Mouse (Mus musculus): ENCODE data around the gene Cyp4f17. TPM values are rescaled to one million over a fixed set of nuclear protein-coding genes. Genes with fewer than 3 reads are reported as not detected.

The Cyp4f17 gene
- polyA plus RNA-seq (2012; rRNA removed): 7.8 and 16.8 TPM in 2 replicates

DNA sequence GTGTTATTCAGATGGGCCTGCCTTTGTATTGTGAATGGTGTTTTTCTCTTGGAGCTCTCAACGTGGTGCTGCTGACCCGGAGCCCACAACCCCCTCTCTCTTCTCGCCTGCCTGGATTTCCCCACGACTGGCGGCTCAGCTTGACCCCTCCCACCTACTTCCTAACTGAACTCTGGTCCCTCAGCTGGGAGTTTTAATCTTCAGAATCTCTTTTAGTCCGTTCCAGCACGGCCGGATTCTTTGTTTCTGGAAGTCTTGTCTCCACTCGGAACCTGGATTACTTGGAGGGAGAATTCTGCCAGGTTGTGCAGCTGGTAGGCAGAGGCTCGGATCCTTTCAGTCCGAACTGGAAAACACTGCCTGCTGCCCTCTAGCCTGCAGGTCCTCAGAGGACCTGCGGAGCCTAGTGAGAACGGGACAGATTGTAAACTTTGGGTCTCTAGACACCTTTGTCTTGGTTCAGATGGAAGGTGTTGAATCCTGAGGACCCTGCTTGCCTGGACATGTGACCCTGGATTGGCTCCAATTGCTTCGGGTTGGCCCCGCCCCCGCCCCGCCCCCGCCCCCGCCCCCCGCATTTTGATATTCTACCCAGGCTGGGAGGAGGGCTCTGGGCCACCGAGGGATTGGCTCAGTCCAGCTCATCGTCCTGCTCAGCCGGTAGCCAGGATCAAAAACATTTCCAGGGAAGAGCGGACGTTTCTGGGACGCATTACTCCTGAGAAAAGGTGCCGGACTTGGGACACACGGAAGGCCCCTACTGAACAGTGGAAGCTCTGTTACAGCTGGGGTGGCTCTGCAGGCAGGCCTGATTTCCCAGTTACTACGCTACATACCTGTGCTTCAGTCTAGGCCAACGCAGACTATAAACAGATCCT is at the start of gene Cyp4f17:
Cyp4f17 (plus strand) TSS at position 200 of the 878 bp plus-strand sequence.
- TF ChIP-seq POLR2A (IDR thresholded peaks at IDR 0.05; ENCODE audit: borderline replicate concordance, extremely low read depth, low read depth, low read length) (peak; percentile 58; the same call in 1 of the 2 replicates), CTCF (IDR thresholded peaks at IDR 0.05; ENCODE audit: insufficient read depth, low read length) (no peak)
- DNase-seq: peak; percentile 56
- Histone ChIP-seq H3K4me1 (ENCODE audit: control insufficient read depth, insufficient read depth, low read length) (peaks cover 6% of the 10 kb centered on the region; the same call in 1 of the 2 replicates), H3K4me3 (replicated peaks; ENCODE audit: extremely low read depth, low read depth, low read length) (peak within 1 kb of the TSS; percentile 74)
- WGBS: 2% methylated on average over 30 of the region's 30 CpGs

- WGBS: 57% methylated on average over 7 of the region's 7 CpGs
Observed at GRCm38 (mm10) chr17:32468494-32468893, 37.4 kb upstream of the Cyp4f17 start.

GRCm38 (mm10) chr17:32470795-32471194 is 35.1 kb upstream of the Cyp4f17 start:
- TF ChIP-seq CTCF (IDR thresholded peaks at IDR 0.05; ENCODE audit: insufficient read depth, low read length) (no peak), POLR2A (IDR thresholded peaks at IDR 0.05; ENCODE audit: borderline replicate concordance, extremely low read depth, low read depth, low read length) (no peak)
- no peak overlapping the region for H3K4me3 ChIP-seq (replicated peaks; ENCODE audit: extremely low read depth, low read depth, low read length)
- WGBS: 71% methylated on average over 4 of the region's 4 CpGs
- H3K4me1 ChIP-seq (ENCODE audit: control insufficient read depth, insufficient read depth, low read length): no peaks in the 10 kb centered on the region
- no peak for DNase-seq

More at GRCm38 (mm10) chr17:32468494-32468893, 37.4 kb upstream of the Cyp4f17 start:
- H3K4me3 ChIP-seq (replicated peaks; ENCODE audit: extremely low read depth, low read depth, low read length): no peak overlapping the region
- H3K4me1 ChIP-seq (ENCODE audit: control insufficient read depth, insufficient read depth, low read length): no peaks in the 10 kb centered on the region
- no peak for TF ChIP-seq CTCF (IDR thresholded peaks at IDR 0.05; ENCODE audit: insufficient read depth, low read length)
- no peak for TF ChIP-seq POLR2A (IDR thresholded peaks at IDR 0.05; ENCODE audit: borderline replicate concordance, extremely low read depth, low read depth, low read length)
- no peak for DNase-seq

DNA sequence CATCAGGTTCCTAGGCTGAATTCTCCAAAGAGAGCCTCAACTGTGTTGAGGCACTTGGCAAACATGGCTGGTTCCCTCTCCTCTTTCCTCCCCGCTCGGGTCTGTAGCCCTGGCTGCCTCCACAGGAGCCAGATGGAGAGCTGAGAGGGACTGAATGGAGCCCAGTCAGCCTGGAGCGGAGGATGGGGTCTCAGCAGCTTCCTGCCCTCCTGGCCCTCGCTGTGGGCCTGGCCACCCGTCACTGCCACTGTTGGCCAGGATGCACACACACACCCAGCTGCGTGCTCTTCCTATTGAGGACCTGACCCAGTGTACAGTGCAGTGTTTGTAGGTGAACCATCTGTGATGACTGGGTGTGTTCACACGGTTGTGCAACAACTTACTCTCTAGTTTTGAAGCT is 33.7 kb upstream of the Cyp4f17 start:
- no peak overlapping the region for H3K4me3 ChIP-seq (replicated peaks; ENCODE audit: extremely low read depth, low read depth, low read length)
- TF ChIP-seq CTCF (IDR thresholded peaks at IDR 0.05; ENCODE audit: insufficient read depth, low read length) (no peak), POLR2A (IDR thresholded peaks at IDR 0.05; ENCODE audit: borderline replicate concordance, extremely low read depth, low read depth, low read length) (no peak)
- WGBS: 40% methylated on average over 7 of the region's 7 CpGs
- no peak for DNase-seq
- H3K4me1 ChIP-seq (ENCODE audit: control insufficient read depth, insufficient read depth, low read length): no peaks in the 10 kb centered on the region

DNA sequence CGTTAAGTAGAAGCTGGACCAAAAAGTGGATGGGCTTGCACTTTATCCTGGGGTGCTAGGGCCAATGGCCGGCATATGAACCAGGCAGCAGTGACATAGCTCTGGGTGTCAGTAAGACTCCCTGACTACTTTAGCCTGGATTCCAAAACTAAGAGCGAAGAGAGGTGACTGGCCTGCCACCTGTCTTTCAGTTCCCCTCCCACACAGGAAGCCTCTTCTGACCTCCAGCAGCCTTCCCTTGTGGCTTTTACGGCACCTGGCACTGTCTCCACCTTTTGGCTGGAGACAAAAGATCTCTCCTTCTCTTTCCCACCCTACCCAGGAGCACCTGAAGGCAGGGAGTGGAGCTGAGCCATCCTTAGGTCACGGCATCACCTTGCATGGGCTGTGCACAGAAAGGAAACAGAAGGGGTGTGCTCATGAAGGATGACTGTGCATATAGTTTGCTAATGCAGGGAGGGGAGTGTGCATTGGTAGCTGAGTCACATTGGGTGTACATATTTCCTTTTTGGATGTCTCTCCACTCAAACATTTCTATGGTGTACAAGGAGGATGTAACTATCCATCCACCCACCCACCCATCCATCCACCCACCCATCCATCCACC is 30.8 kb upstream of the Cyp4f17 start:
- H3K4me3 ChIP-seq (replicated peaks; ENCODE audit: extremely low read depth, low read depth, low read length): no peak overlapping the region
- 68% methylated on average over 5 of the region's 5 CpGs for WGBS
- no peak for DNase-seq
- no peaks in the 10 kb centered on the region for H3K4me1 ChIP-seq (ENCODE audit: control insufficient read depth, insufficient read depth, low read length)
- TF ChIP-seq CTCF (IDR thresholded peaks at IDR 0.05; ENCODE audit: insufficient read depth, low read length) (no peak), POLR2A (IDR thresholded peaks at IDR 0.05; ENCODE audit: borderline replicate concordance, extremely low read depth, low read depth, low read length) (no peak)

GRCm38 (mm10) chr17:32477204-32477603 is 28.6 kb upstream of the Cyp4f17 start:
- TF ChIP-seq POLR2A (IDR thresholded peaks at IDR 0.05; ENCODE audit: borderline replicate concordance, extremely low read depth, low read depth, low read length) (no peak), CTCF (IDR thresholded peaks at IDR 0.05; ENCODE audit: insufficient read depth, low read length) (no peak)
- H3K4me3 ChIP-seq (replicated peaks; ENCODE audit: extremely low read depth, low read depth, low read length): no peak overlapping the region
- DNase-seq: no peak
- WGBS: 94% methylated on average over 1 of the region's 1 CpGs
- no peaks in the 10 kb centered on the region for H3K4me1 ChIP-seq (ENCODE audit: control insufficient read depth, insufficient read depth, low read length)

DNA sequence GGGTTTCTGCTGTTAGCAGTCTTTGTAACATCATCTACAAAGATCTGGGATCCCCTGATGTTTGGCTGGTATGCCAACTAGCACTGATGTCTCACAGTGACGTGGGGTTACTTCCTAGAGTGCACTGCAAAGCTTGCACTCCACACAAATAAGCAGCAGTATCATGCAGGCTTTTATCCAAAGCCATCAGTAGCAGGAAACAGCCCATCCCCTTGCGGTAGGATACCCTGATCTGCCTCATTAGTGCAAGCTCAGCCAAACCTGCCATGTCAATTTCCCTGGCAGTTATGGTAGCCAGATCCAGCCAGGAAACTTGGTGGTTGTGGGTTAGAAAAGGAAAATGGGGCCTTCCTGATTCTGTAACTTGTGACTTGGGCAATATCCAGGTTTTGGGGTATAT is 27.1 kb upstream of the Cyp4f17 start:
- 44% methylated on average over 2 of the region's 2 CpGs for WGBS
- Histone ChIP-seq H3K4me3 (replicated peaks; ENCODE audit: extremely low read depth, low read depth, low read length) (no peak overlapping the region), H3K4me1 (ENCODE audit: control insufficient read depth, insufficient read depth, low read length) (no peaks in the 10 kb centered on the region)
- DNase-seq: no peak
- TF ChIP-seq POLR2A (IDR thresholded peaks at IDR 0.05; ENCODE audit: borderline replicate concordance, extremely low read depth, low read depth, low read length) (no peak), CTCF (IDR thresholded peaks at IDR 0.05; ENCODE audit: insufficient read depth, low read length) (no peak)

- WGBS: 10% methylated on average over 8 of the region's 8 CpGs
- TF ChIP-seq POLR2A (IDR thresholded peaks at IDR 0.05; ENCODE audit: borderline replicate concordance, extremely low read depth, low read depth, low read length): no peak
- TF ChIP-seq CTCF (IDR thresholded peaks at IDR 0.05; ENCODE audit: insufficient read depth, low read length): no peak
- DNase-seq: no peak
- no peaks in the 10 kb centered on the region for H3K4me1 ChIP-seq (ENCODE audit: control insufficient read depth, insufficient read depth, low read length)
- H3K4me3 ChIP-seq (replicated peaks; ENCODE audit: extremely low read depth, low read depth, low read length): no peak overlapping the region
Observed at GRCm38 (mm10) chr17:32479554-32480506, 26.0 kb upstream of the Cyp4f17 start.

- TF ChIP-seq POLR2A (IDR thresholded peaks at IDR 0.05; ENCODE audit: borderline replicate concordance, extremely low read depth, low read depth, low read length) (no peak), CTCF (IDR thresholded peaks at IDR 0.05; ENCODE audit: insufficient read depth, low read length) (no peak)
- 78% methylated on average over 14 of the region's 14 CpGs for WGBS
- H3K4me1 ChIP-seq (ENCODE audit: control insufficient read depth, insufficient read depth, low read length): no peaks in the 10 kb centered on the region
- H3K4me3 ChIP-seq (replicated peaks; ENCODE audit: extremely low read depth, low read depth, low read length): no peak overlapping the region
- DNase-seq: no peak
Observed at GRCm38 (mm10) chr17:32481766-32482165, 24.1 kb upstream of the Cyp4f17 start.

Data from lung, adult 2 months (tissue).